In the genomic region with DNA sequence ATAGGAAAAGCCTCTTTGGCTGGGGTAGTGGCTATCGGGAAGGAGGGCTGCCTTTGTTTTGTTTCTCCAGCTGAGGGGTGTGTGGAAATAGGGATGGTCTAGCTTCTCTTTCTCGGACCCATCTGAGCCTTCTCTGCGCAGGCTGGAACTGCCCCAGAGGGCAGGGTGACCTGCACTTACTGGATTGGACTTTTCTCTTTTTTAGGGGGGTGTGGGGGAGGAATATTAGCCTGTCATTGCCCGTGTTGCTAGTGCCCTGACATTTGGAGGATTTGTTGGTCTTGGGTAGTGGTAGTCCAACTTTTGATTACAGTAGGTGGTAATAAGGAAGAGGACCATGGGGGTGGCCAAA, we compare ENCODE assay signal across 8 mouse cellular contexts. TPM values are rescaled to one million over a fixed set of nuclear protein-coding genes. Genes with fewer than 3 reads are reported as not detected.
DNase-seq lines count a peak whose midpoint lies in the region; ATAC-seq and TF ChIP-seq lines count a peak whose summit lies in the region.

No protein-coding gene starts in this region.

- no peaks in the 10 kb centered on the region; the same call in 1 of the 2 replicates for H3K36me3 ChIP-seq in neural tube, embryonic 11.5 days (ENCODE audit: control insufficient read depth, insufficient read depth, low read length)
- peaks cover 19% of the 10 kb centered on the region for H3K36me3 ChIP-seq in kidney, embryonic 16.5 days (ENCODE audit: insufficient read depth, low read length)
- peaks cover 2% of the 10 kb centered on the region; the same call in 1 of the 2 replicates for H3K36me3 ChIP-seq in stomach, postnatal 0 days (ENCODE audit: control insufficient read depth, insufficient read depth, low read length)

- H3K9ac ChIP-seq in neural tube, embryonic 11.5 days (ENCODE audit: low read length): peak overlapping the region; percentile 98
- peak overlapping the region; percentile 100 for H3K9ac ChIP-seq in kidney, embryonic 16.5 days (replicated peaks; ENCODE audit: low read length)
- peak overlapping the region; percentile 98 for H3K9ac ChIP-seq in stomach, postnatal 0 days (ENCODE audit: low read length)

- H3K4me2 ChIP-seq in neural tube, embryonic 11.5 days (ENCODE audit: low read depth): peak overlapping the region; percentile 54
- H3K4me2 ChIP-seq in kidney, embryonic 16.5 days (replicated peaks; ENCODE audit: low read depth, low read length): peak overlapping the region; percentile 80
- H3K4me2 ChIP-seq in stomach, postnatal 0 days (replicated peaks; ENCODE audit: low read depth): peak overlapping the region; percentile 69

- ATAC-seq in neural tube, embryonic 11.5 days (ENCODE audit: insufficient read depth, low FRiP score, low TSS enrichment): peak; percentile 13
- ATAC-seq in kidney, embryonic 16.5 days (ENCODE audit: low FRiP score, low TSS enrichment): peak; percentile 16
- ATAC-seq in megakaryocyte, adult 5-6 weeks (ENCODE audit: poor library complexity, severe bottlenecking): 0 out of 2 replicates have a peak, but pooled peaks have one; percentile 11
- ATAC-seq in stomach, postnatal 0 days (ENCODE audit: low FRiP score, low TSS enrichment): peak; percentile 28

- H3K27me3 ChIP-seq in neural tube, embryonic 11.5 days (ENCODE audit: control insufficient read depth, insufficient read depth, low read length): no peaks in the 10 kb centered on the region
- H3K27me3 ChIP-seq in kidney, embryonic 16.5 days (ENCODE audit: insufficient read depth, low read length): no peaks in the 10 kb centered on the region
- H3K27me3 ChIP-seq in stomach, postnatal 0 days (ENCODE audit: control insufficient read depth, insufficient read depth, low read length): no peaks in the 10 kb centered on the region

- H3K4me1 ChIP-seq in neural tube, embryonic 11.5 days (ENCODE audit: control insufficient read depth, insufficient read depth, low read length): no peaks in the 10 kb centered on the region
- H3K4me1 ChIP-seq in cortical plate, adult 2 months (ENCODE audit: control insufficient read depth, insufficient read depth, low read length): no peaks in the 10 kb centered on the region
- peaks cover 21% of the 10 kb centered on the region for H3K4me1 ChIP-seq in kidney, embryonic 16.5 days (ENCODE audit: insufficient read depth, low read length)
- no peaks in the 10 kb centered on the region for H3K4me1 ChIP-seq in stomach, postnatal 0 days (replicated peaks; ENCODE audit: control insufficient read depth, insufficient read depth)

- no peak for DNase-seq in neural tube, embryonic 11.5 days (ENCODE audit: low spot score)
- no peak for DNase-seq in neural tube, embryonic 10.5 days (ENCODE audit: extremely low spot score, low spot score)
- peak; percentile 58 to 63 for DNase-seq in heart, adult 9 months (ENCODE audit: low spot score in 2 of 2)
- no peak for DNase-seq in stomach, postnatal 0 days (ENCODE audit: low spot score)
- DNase-seq in B cell, adult 2 months: no peak

- 2% methylated on average over 4 of the region's 4 CpGs for WGBS in neural tube, embryonic 11.5 days
- WGBS in kidney, embryonic 16.5 days: 0% methylated on average over 4 of the region's 4 CpGs
- 0% methylated on average over 4 of the region's 4 CpGs for WGBS in stomach, postnatal 0 days

- TF ChIP-seq EP300 in stomach, postnatal 0 days (optimal IDR thresholded peaks at IDR 0.05): no peak

- no peaks in the 10 kb centered on the region for H3K9me3 ChIP-seq in neural tube, embryonic 11.5 days (ENCODE audit: control insufficient read depth, low read length)
- 0 out of 2 replicates have a peak, but pooled peaks cover 3% of the 10 kb centered on the region for H3K9me3 ChIP-seq in kidney, embryonic 16.5 days (ENCODE audit: low read length)
- no peaks in the 10 kb centered on the region for H3K9me3 ChIP-seq in stomach, postnatal 0 days (ENCODE audit: control insufficient read depth, low read length)

- no peak for TF ChIP-seq POLR2A in cortical plate, adult 2 months (IDR thresholded peaks at IDR 0.05; ENCODE audit: extremely low read depth, insufficient read depth, low read length)

- H3K27ac ChIP-seq in neural tube, embryonic 11.5 days (ENCODE audit: low read depth, low read length): peak overlapping the region; percentile 99
- peak overlapping the region; percentile 48 for H3K27ac ChIP-seq in cortical plate, adult 2 months (ENCODE audit: insufficient read depth, low read length)
- H3K27ac ChIP-seq in kidney, embryonic 16.5 days (ENCODE audit: low read length): peak overlapping the region; percentile 100
- peak overlapping the region; percentile 99 for H3K27ac ChIP-seq in stomach, postnatal 0 days (replicated peaks)

- no peak for TF ChIP-seq CTCF in cortical plate, adult 2 months (IDR thresholded peaks at IDR 0.05; ENCODE audit: extremely low read depth, insufficient read depth, low read length)
- no peak for TF ChIP-seq CTCF in stomach, postnatal 0 days (IDR thresholded peaks at IDR 0.05; ENCODE audit: low read depth)

- peak overlapping the region; percentile 96 for H3K4me3 ChIP-seq in neural tube, embryonic 11.5 days (ENCODE audit: low read depth, low read length)
- peak overlapping the region; percentile 70 for H3K4me3 ChIP-seq in cortical plate, adult 2 months (ENCODE audit: insufficient read depth, low read length)
- H3K4me3 ChIP-seq in kidney, embryonic 16.5 days (ENCODE audit: low read length): peak overlapping the region; percentile 98
- peak overlapping the region; percentile 97 for H3K4me3 ChIP-seq in stomach, postnatal 0 days (ENCODE audit: low read depth, low read length)

RNA-seq across cellular contexts. Expression of a gene that starts 0.9 kb away (rescaled TPM):
- polyA plus RNA-seq in neural tube, embryonic 11.5 days (2014; fragmentation: Nextera tagmentation; extraction: Ambion mirVana): 99.5 and 100.0 TPM in 2 replicates
- polyA plus RNA-seq in cortical plate, adult 2 months (2012; rRNA removed): 129 and 134 TPM in 2 replicates
- 76.1 and 86.1 TPM in 2 replicates for polyA plus RNA-seq in kidney, embryonic 16.5 days (2015; fragmentation: Nextera tagmentation; extraction: Ambion mirVana)
- 145 and 156 TPM in 2 replicates for total RNA-seq in megakaryocyte, adult 5-6 weeks (2015)
- total RNA-seq in megakaryocyte, adult 5-6 weeks (2017): 34.4 and 41.3 TPM in 2 replicates
- 76.3 and 89.0 TPM in 2 replicates for polyA plus RNA-seq in stomach, postnatal 0 days (2015; fragmentation: Nextera tagmentation; extraction: Ambion mirVana)

RNA-seq across cellular contexts. Expression of a gene that starts 12.2 kb away (rescaled TPM):
- polyA plus RNA-seq in neural tube, embryonic 11.5 days (2014; fragmentation: Nextera tagmentation; extraction: Ambion mirVana): 25.1 and 28.7 TPM in 2 replicates
- polyA plus RNA-seq in cortical plate, adult 2 months (2012; rRNA removed): 71.1 and 73.4 TPM in 2 replicates
- polyA plus RNA-seq in kidney, embryonic 16.5 days (2015; fragmentation: Nextera tagmentation; extraction: Ambion mirVana): 34.7 and 37.8 TPM in 2 replicates
- total RNA-seq in megakaryocyte, adult 5-6 weeks (2015): 9.2 and 10.0 TPM in 2 replicates
- 8.2 and 13.4 TPM in 2 replicates for total RNA-seq in megakaryocyte, adult 5-6 weeks (2017)
- 9.5 and 10.9 TPM in 2 replicates for polyA plus RNA-seq in stomach, postnatal 0 days (2015; fragmentation: Nextera tagmentation; extraction: Ambion mirVana)

RNA-seq across cellular contexts. Expression of a gene that starts 38.4 kb away (rescaled TPM):
- polyA plus RNA-seq in neural tube, embryonic 11.5 days (2014; fragmentation: Nextera tagmentation; extraction: Ambion mirVana): 0.41 and 0.60 TPM in 2 replicates
- polyA plus RNA-seq in cortical plate, adult 2 months (2012; rRNA removed): 0.09 TPM in 1 of 2 replicates, not detected in the other
- 55.3 and 56.8 TPM in 2 replicates for polyA plus RNA-seq in kidney, embryonic 16.5 days (2015; fragmentation: Nextera tagmentation; extraction: Ambion mirVana)
- not detected in 2 replicates for total RNA-seq in megakaryocyte, adult 5-6 weeks (2015)
- 0.07 and 0.45 TPM in 2 replicates for total RNA-seq in megakaryocyte, adult 5-6 weeks (2017)
- 202 and 227 TPM in 2 replicates for polyA plus RNA-seq in stomach, postnatal 0 days (2015; fragmentation: Nextera tagmentation; extraction: Ambion mirVana)

Comparison
In these comparisons a context has a peak if more than half of its experiments do, and no peak if none do; other contexts are left out.
1. DNase-seq: peak in heart, adult 9 months (2 of 2); none in neural tube, embryonic 11.5 days (single experiment), neural tube, embryonic 10.5 days (single experiment), stomach, postnatal 0 days (single experiment) and B cell, adult 2 months (0 of 2).
2. H3K27ac ChIP-seq: peak in every context shown above with its lines; median percentile 100 in kidney, embryonic 16.5 days; 99 in neural tube, embryonic 11.5 days; 99 in stomach, postnatal 0 days; 48 in cortical plate, adult 2 months.
3. RNA of a gene that starts 38.4 kb away (polyA plus RNA-seq): 202 to 227 TPM in stomach, postnatal 0 days and 55.3 to 56.8 TPM in kidney, embryonic 16.5 days; 0.41 to 0.60 TPM in neural tube, embryonic 11.5 days and 0.09 TPM in cortical plate, adult 2 months; every median in the first group is over 10 times any median in the second.
4. Peak in every context shown above with its lines, with median percentiles within 50 percentile points of each other: ATAC-seq, H3K4me2 ChIP-seq, H3K4me3 ChIP-seq and H3K9ac ChIP-seq.